Mouse (Mus musculus) midbrain, embryonic 13.5 days (tissue): Measurements from ENCODE around the gene Islr2. TPM values are rescaled to one million over a fixed set of nuclear protein-coding genes. Genes with fewer than 3 reads are reported as not detected.

ENCODE experiments used
- ATAC-seq: fragments of 200-750 bp; cut with Nextera tagmentation; 2 replicates; pipeline ENCODE4 v1.8.0; 2017; ENCODE audit warnings: mild to moderate bottlenecking, moderate TSS enrichment, moderate library complexity
- H3K27ac ChIP-seq: fragments of 300-500 bp; sonication (generic); 2 replicates; pipeline ENCODE4 v1.5.1; 2015; ENCODE audit warnings: inconsistent platforms, mild to moderate bottlenecking, moderate library complexity
- H3K27me3 ChIP-seq: fragments of 300-500 bp; sonication (generic); 2 replicates; pipeline ENCODE4 v1.6.1; 2015; ENCODE audit warnings: mild to moderate bottlenecking, inconsistent platforms
- H3K36me3 ChIP-seq: fragments of 300-500 bp; sonication (generic); 2 replicates; pipeline ENCODE4 v1.6.1; 2015; ENCODE audit warnings: mild to moderate bottlenecking, inconsistent platforms
- H3K4me1 ChIP-seq: fragments of 300-500 bp; sonication (generic); replicated peaks from 2 replicates; pipeline ENCODE4 v1.6.1; 2015; ENCODE audit warnings: inconsistent platforms
- H3K4me2 ChIP-seq: fragments of 300-500 bp; sonication (generic); replicated peaks from 2 replicates; pipeline ENCODE4 v1.6.1; 2015; ENCODE audit warnings: moderate library complexity, mild to moderate bottlenecking, inconsistent platforms
- H3K4me3 ChIP-seq: fragments of 300-500 bp; sonication (generic); replicated peaks from 2 replicates; pipeline ENCODE4 v1.5.1; 2015; ENCODE audit warnings: mild to moderate bottlenecking, inconsistent platforms
- H3K9ac ChIP-seq: fragments of 300-500 bp; sonication (generic); replicated peaks from 2 replicates; pipeline ENCODE4 v1.6.1; 2015; ENCODE audit warnings: mild to moderate bottlenecking, inconsistent platforms
- H3K9me3 ChIP-seq: fragments of 300-500 bp; sonication (generic); 2 replicates; pipeline ENCODE4 v1.6.1; 2016; ENCODE audit warnings: mild to moderate bottlenecking, inconsistent platforms
- WGBS: fragments of 180-500 bp; shearing (Covaris S2); methylation state at CpG from one replicate; pipeline ENCODE4 v1.1.7; 2015; 5-methylcytosine and 5-hydroxymethylcytosine counted together
- polyA plus RNA-seq: library from polyadenylated mRNA; unstranded; fragments of >200 nt; fragmentation: Nextera tagmentation; extraction: Ambion mirVana; gene quantifications from 2 replicates; pipeline ENCODE4 v1.2.1, GENCODE M21; 2015

Gene Islr2
- polyA plus RNA-seq, 1 experiment from 2014 or later, result 51.7 TPM

DNA sequence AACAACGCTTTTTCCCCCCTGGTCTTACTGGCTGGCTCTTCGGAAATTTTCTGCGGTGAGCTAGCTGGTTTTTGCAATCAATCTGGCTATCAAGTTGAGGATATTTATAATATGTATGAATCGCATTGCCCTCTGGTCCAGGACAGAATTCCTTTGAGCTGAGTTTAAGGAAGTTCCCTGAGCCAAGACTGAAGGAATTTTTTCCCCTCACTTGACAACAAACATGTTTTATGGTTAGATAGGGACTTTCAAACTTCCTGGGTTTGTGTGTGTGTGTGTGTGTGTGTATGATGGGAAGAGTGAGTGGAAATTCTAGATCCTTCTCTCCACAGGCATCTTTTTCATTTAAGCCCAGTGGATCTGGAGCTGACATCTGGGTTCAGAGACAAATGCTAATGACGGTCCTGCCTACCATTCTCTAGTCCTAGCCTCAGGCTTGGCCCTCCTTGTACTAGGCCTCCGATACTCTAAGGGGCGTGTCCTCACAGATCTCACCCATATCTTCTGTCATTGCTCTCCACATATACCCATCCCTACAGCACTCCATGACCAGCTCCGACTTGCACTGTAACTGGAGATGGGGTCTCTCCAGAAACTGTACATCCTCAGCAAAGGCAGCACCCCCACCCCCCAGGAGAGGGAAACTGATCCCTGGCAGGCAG lies 10.5 kb upstream of the Islr2 start:
- no peaks in the 10 kb centered on the region; the same call in 1 of the 2 replicates for H3K36me3 ChIP-seq
- no peaks in the 10 kb centered on the region for H3K9me3 ChIP-seq
- no peak overlapping the region; the same call in 1 of the 2 replicates for H3K9ac ChIP-seq
- peaks cover 20% of the 10 kb centered on the region for H3K4me1 ChIP-seq
- ATAC-seq, result no peak
- no peaks in the 10 kb centered on the region for H3K27me3 ChIP-seq
- H3K27ac ChIP-seq, result no peak overlapping the region
- 69% methylated on average over 8 of the region's 8 CpGs for WGBS
- no peak overlapping the region for H3K4me2 ChIP-seq
- H3K4me3 ChIP-seq, result no peak overlapping the region

GRCm38 (mm10) chr9:58213865-58214264 lies 9.7 kb upstream of the Islr2 start:
- ATAC-seq, result peak; percentile 35; the same call in 1 of the 2 replicates
- Histone ChIP-seq H3K9me3 (no peaks in the 10 kb centered on the region), H3K27me3 (no peaks in the 10 kb centered on the region), H3K4me2 (no peak overlapping the region), H3K4me1 (peaks cover 20% of the 10 kb centered on the region), H3K9ac (no peak overlapping the region; the same call in 1 of the 2 replicates), H3K4me3 (no peak overlapping the region), H3K27ac (peak overlapping the region; percentile 44; the same call in 1 of the 2 replicates), H3K36me3 (no peaks in the 10 kb centered on the region)
- WGBS, result 27% methylated on average over 5 of the region's 5 CpGs

GRCm38 (mm10) chr9:58213377-58213776 lies 9.3 kb upstream of the Islr2 start:
- no peak for ATAC-seq
- no peak overlapping the region for H3K4me2 ChIP-seq
- 76% methylated on average over 5 of the region's 5 CpGs for WGBS
- peaks cover 20% of the 10 kb centered on the region for H3K4me1 ChIP-seq
- H3K9ac ChIP-seq, result no peak overlapping the region
- no peak overlapping the region for H3K27ac ChIP-seq
- H3K4me3 ChIP-seq, result no peak overlapping the region
- no peaks in the 10 kb centered on the region for H3K27me3 ChIP-seq
- no peaks in the 10 kb centered on the region for H3K36me3 ChIP-seq
- no peaks in the 10 kb centered on the region for H3K9me3 ChIP-seq

DNA sequence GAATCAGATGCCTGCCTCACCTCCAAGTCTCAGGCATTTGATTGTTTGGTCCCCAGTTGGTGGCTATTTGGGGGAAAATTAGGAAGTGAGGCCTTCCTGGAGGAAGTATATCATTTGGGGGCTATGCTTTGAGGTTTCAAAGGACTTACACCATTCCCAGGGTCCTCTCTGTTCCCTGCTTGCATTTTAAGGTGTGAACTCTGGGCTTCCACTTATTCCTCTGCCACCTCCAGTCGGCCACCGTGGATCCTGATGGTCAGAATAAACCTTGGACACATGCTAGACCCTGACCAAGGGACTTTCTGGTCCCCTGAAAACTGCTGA lies 6.1 kb upstream of the Islr2 start:
- Histone ChIP-seq H3K4me3 (no peak overlapping the region), H3K27ac (no peak overlapping the region), H3K27me3 (peaks cover 4% of the 10 kb centered on the region; the same call in 1 of the 2 replicates), H3K36me3 (no peaks in the 10 kb centered on the region), H3K4me2 (no peak overlapping the region), H3K9me3 (no peaks in the 10 kb centered on the region), H3K9ac (no peak overlapping the region), H3K4me1 (peaks cover 32% of the 10 kb centered on the region)
- 91% methylated on average over 2 of the region's 2 CpGs for WGBS
- ATAC-seq, result no peak

- no peaks in the 10 kb centered on the region for H3K9me3 ChIP-seq
- H3K4me3 ChIP-seq, result no peak overlapping the region
- no peak overlapping the region for H3K9ac ChIP-seq
- no peak overlapping the region for H3K4me2 ChIP-seq
- ATAC-seq, result no peak
- H3K27me3 ChIP-seq, result peaks cover 4% of the 10 kb centered on the region; the same call in 1 of the 2 replicates
- no peaks in the 10 kb centered on the region for H3K36me3 ChIP-seq
- H3K4me1 ChIP-seq, result peaks cover 32% of the 10 kb centered on the region
- 78% methylated on average over 8 of the region's 8 CpGs for WGBS
- H3K27ac ChIP-seq, result no peak overlapping the region
Measured at GRCm38 (mm10) chr9:58209462-58210303, 5.6 kb upstream of the Islr2 start.

- H3K4me3 ChIP-seq, result peak overlapping the region; percentile 6
- no peak for ATAC-seq
Measured at GRCm38 (mm10) chr9:58206013-58206412, 1.9 kb upstream of the Islr2 start.

GRCm38 (mm10) chr9:58204448-58205000 lies 405 bp upstream of the Islr2 start:
- Histone ChIP-seq H3K27ac (peak overlapping the region; percentile 93), H3K4me3 (peak overlapping the region; percentile 49), H3K9ac (peak overlapping the region; percentile 80), H3K27me3 (peaks cover 49% of the 10 kb centered on the region), H3K4me2 (peak overlapping the region; percentile 65), H3K4me1 (peaks cover 63% of the 10 kb centered on the region), H3K9me3 (no peaks in the 10 kb centered on the region), H3K36me3 (no peaks in the 10 kb centered on the region)
- ATAC-seq, result peak; percentile 40
- WGBS, result 4% methylated on average over 18 of the region's 18 CpGs

More at GRCm38 (mm10) chr9:58206013-58206412, 1.9 kb upstream of the Islr2 start:
- Histone ChIP-seq H3K27me3 (peaks cover 34% of the 10 kb centered on the region), H3K9me3 (no peaks in the 10 kb centered on the region), H3K27ac (no peak overlapping the region; the same call in 1 of the 2 replicates), H3K4me2 (peak overlapping the region; percentile 65), H3K4me1 (peaks cover 51% of the 10 kb centered on the region), H3K36me3 (no peaks in the 10 kb centered on the region), H3K9ac (no peak overlapping the region)
- WGBS, result 79% methylated on average over 7 of the region's 7 CpGs

- Histone ChIP-seq H3K27me3 (peaks cover 66% of the 10 kb centered on the region), H3K36me3 (no peaks in the 10 kb centered on the region), H3K27ac (peak overlapping the region; percentile 93), H3K4me2 (peak overlapping the region; percentile 65), H3K9me3 (no peaks in the 10 kb centered on the region), H3K4me1 (peaks cover 77% of the 10 kb centered on the region), H3K4me3 (peak overlapping the region; percentile 49), H3K9ac (peak overlapping the region; percentile 80)
- no peak for ATAC-seq
- 1% methylated on average over 14 of the region's 14 CpGs for WGBS
Measured at GRCm38 (mm10) chr9:58202676-58203453, 1.3 kb downstream of the Islr2 start.

- ATAC-seq, result 0 out of 2 replicates have a peak, but pooled peaks have one; percentile 4
- Histone ChIP-seq H3K4me2 (peak overlapping the region; percentile 65), H3K27me3 (peaks cover 72% of the 10 kb centered on the region), H3K4me1 (peaks cover 83% of the 10 kb centered on the region), H3K27ac (peak overlapping the region; percentile 93), H3K36me3 (no peaks in the 10 kb centered on the region), H3K4me3 (peak overlapping the region; percentile 49), H3K9ac (peak overlapping the region; percentile 80), H3K9me3 (no peaks in the 10 kb centered on the region)
- under 1% methylated on average over 37 of the region's 37 CpGs for WGBS
Measured at GRCm38 (mm10) chr9:58201861-58202549, 2.1 kb downstream of the Islr2 start.

DNA sequence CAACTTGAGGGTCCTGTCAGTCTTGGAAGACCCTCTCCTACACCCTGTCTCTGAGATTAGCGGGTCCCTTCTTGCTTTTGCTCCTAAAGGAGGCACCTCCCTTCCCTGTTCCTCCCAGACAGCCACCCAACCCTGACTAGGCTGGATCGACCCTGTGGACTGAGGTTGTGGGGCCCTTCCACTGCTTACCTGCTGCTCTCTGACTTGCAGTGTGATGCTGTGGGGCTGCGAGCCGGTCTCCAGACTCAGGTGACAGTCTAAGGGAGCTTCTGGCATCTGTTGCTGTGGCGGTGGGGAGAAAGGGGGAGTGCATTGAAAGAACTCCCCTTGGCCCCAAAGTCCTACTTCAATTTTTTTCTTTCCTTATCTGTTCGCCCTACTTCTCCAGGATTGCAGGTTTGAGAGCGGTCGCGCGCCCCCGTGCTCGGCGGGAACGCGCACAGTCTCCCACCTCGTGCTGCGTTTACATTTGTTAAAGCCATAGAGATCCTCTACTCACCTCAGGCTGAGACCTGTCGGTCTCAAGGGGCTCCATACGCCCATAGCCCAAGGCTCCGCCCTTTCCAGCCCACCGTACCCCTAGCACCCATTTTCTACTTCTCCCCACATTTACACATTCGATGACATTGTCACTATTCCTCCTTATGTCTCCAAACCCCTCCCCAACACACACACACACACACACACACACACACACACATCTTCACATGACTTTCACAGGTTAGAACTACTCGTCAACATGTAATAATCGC lies 2.9 kb downstream of the Islr2 start:
- Histone ChIP-seq H3K4me2 (peak overlapping the region; percentile 65), H3K27ac (peak overlapping the region; percentile 93), H3K9me3 (no peaks in the 10 kb centered on the region), H3K9ac (peak overlapping the region; percentile 80), H3K36me3 (no peaks in the 10 kb centered on the region), H3K4me1 (peaks cover 85% of the 10 kb centered on the region), H3K4me3 (peak overlapping the region; percentile 49), H3K27me3 (peaks cover 78% of the 10 kb centered on the region)
- under 1% methylated on average over 24 of the region's 24 CpGs for WGBS
- ATAC-seq, result no peak
